Mouse (Mus musculus): ENCODE results near the gene Kctd7. TPM values are rescaled to one million over a fixed set of nuclear protein-coding genes. Genes with fewer than 3 reads are reported as not detected.

Gene Kctd7
- polyA plus RNA-seq, 1 experiment from 2014 or later, result 12.2 TPM

GRCm38 (mm10) chr5:130197454-130197853, 52.8 kb downstream of the Kctd7 start:
- no peaks in the 10 kb centered on the region for H3K27me3 ChIP-seq (replicated peaks)
- no peak overlapping the region for H3K4me2 ChIP-seq (replicated peaks)
- H3K27ac ChIP-seq, result no peak overlapping the region
- peaks cover 41% of the 10 kb centered on the region for H3K36me3 ChIP-seq
- WGBS, result 85% methylated on average over 3 of the region's 3 CpGs
- no peak for ATAC-seq (ENCODE audit: low FRiP score, low read depth)
- H3K4me1 ChIP-seq, result no peaks in the 10 kb centered on the region
- H3K9me3 ChIP-seq, result no peaks in the 10 kb centered on the region
- H3K9ac ChIP-seq, result no peak overlapping the region
- H3K4me3 ChIP-seq, result no peak overlapping the region

GRCm38 (mm10) chr5:130197981-130198380, 53.3 kb downstream of the Kctd7 start:
- no peak overlapping the region for H3K9ac ChIP-seq
- 89% methylated on average over 7 of the region's 7 CpGs for WGBS
- H3K4me1 ChIP-seq, result no peaks in the 10 kb centered on the region
- no peak overlapping the region for H3K4me3 ChIP-seq
- no peaks in the 10 kb centered on the region for H3K9me3 ChIP-seq
- ATAC-seq (ENCODE audit: low FRiP score, low read depth), result no peak
- no peak overlapping the region for H3K4me2 ChIP-seq (replicated peaks)
- no peak overlapping the region for H3K27ac ChIP-seq
- H3K27me3 ChIP-seq (replicated peaks), result no peaks in the 10 kb centered on the region
- peaks cover 40% of the 10 kb centered on the region for H3K36me3 ChIP-seq

GRCm38 (mm10) chr5:130200233-130201029, 55.8 kb downstream of the Kctd7 start:
- Histone ChIP-seq H3K27me3 (replicated peaks) (no peaks in the 10 kb centered on the region), H3K9me3 (no peaks in the 10 kb centered on the region), H3K4me1 (no peaks in the 10 kb centered on the region), H3K36me3 (peaks cover 39% of the 10 kb centered on the region), H3K9ac (no peak overlapping the region), H3K27ac (no peak overlapping the region), H3K4me3 (no peak overlapping the region), H3K4me2 (replicated peaks) (no peak overlapping the region)
- 89% methylated on average over 10 of the region's 10 CpGs for WGBS
- no peak for ATAC-seq (ENCODE audit: low FRiP score, low read depth)

- Histone ChIP-seq H3K27me3 (replicated peaks) (no peaks in the 10 kb centered on the region), H3K9ac (no peak overlapping the region), H3K4me1 (no peaks in the 10 kb centered on the region), H3K9me3 (no peaks in the 10 kb centered on the region), H3K27ac (no peak overlapping the region), H3K4me2 (replicated peaks) (no peak overlapping the region), H3K4me3 (no peak overlapping the region), H3K36me3 (peaks cover 32% of the 10 kb centered on the region)
- WGBS, result 93% methylated on average over 4 of the region's 4 CpGs
- ATAC-seq (ENCODE audit: low FRiP score, low read depth), result no peak
Observed at GRCm38 (mm10) chr5:130203948-130204347, 59.3 kb downstream of the Kctd7 start.

- Histone ChIP-seq H3K9me3 (no peaks in the 10 kb centered on the region), H3K36me3 (peaks cover 38% of the 10 kb centered on the region), H3K9ac (no peak overlapping the region), H3K27ac (no peak overlapping the region), H3K27me3 (replicated peaks) (no peaks in the 10 kb centered on the region), H3K4me2 (replicated peaks) (no peak overlapping the region), H3K4me3 (no peak overlapping the region), H3K4me1 (no peaks in the 10 kb centered on the region)
- WGBS, result 86% methylated on average over 6 of the region's 6 CpGs
- ATAC-seq (ENCODE audit: low FRiP score, low read depth), result no peak
Observed at GRCm38 (mm10) chr5:130204560-130204959, 59.9 kb downstream of the Kctd7 start.

Other genes with a start within 250 kb of the Kctd7 start
- 10.0 and 10.8 TPM in 2 replicates for gene Zbed5, start 249.1 kb upstream of the Kctd7 start, polyA plus RNA-seq (2016; fragmentation: Nextera tagmentation; extraction: Ambion mirVana)
- 0.24 and 0.38 TPM in 2 replicates for gene Phkg1, start 246.3 kb upstream of the Kctd7 start, polyA plus RNA-seq (2016; fragmentation: Nextera tagmentation; extraction: Ambion mirVana)
- 4.7 and 5.0 TPM in 2 replicates for gene Nupr1l, start 236.3 kb upstream of the Kctd7 start, polyA plus RNA-seq (2016; fragmentation: Nextera tagmentation; extraction: Ambion mirVana)
- 39.2 and 42.3 TPM in 2 replicates for gene Vkorc1l1, start 202.9 kb upstream of the Kctd7 start, polyA plus RNA-seq (2016; fragmentation: Nextera tagmentation; extraction: Ambion mirVana)
- gene Gusb, start 141.8 kb upstream of the Kctd7 start, polyA plus RNA-seq (2016; fragmentation: Nextera tagmentation; extraction: Ambion mirVana), result 29.6 TPM in 2 replicates
- 31.7 and 37.2 TPM in 2 replicates for gene Asl, start 115.6 kb upstream of the Kctd7 start, polyA plus RNA-seq (2016; fragmentation: Nextera tagmentation; extraction: Ambion mirVana)
- gene Crcp, start 115.6 kb upstream of the Kctd7 start, polyA plus RNA-seq (2016; fragmentation: Nextera tagmentation; extraction: Ambion mirVana), result 61.5 and 65.3 TPM in 2 replicates
- 56.4 and 58.4 TPM in 2 replicates for gene Tpst1, start 71.5 kb upstream of the Kctd7 start, polyA plus RNA-seq (2016; fragmentation: Nextera tagmentation; extraction: Ambion mirVana)
- 34.3 and 35.2 TPM in 2 replicates for gene Rabgef1, start 26.9 kb downstream of the Kctd7 start, polyA plus RNA-seq (2016; fragmentation: Nextera tagmentation; extraction: Ambion mirVana)
- gene Tmem248, start 72.2 kb downstream of the Kctd7 start, polyA plus RNA-seq (2016; fragmentation: Nextera tagmentation; extraction: Ambion mirVana), result 30.7 and 31.6 TPM in 2 replicates
- gene Sbds, start 110.7 kb downstream of the Kctd7 start, polyA plus RNA-seq (2016; fragmentation: Nextera tagmentation; extraction: Ambion mirVana), result 75.5 and 76.7 TPM in 2 replicates
- 27.7 and 29.5 TPM in 2 replicates for gene Tyw1, start 110.8 kb downstream of the Kctd7 start, polyA plus RNA-seq (2016; fragmentation: Nextera tagmentation; extraction: Ambion mirVana)
- gene Caln1, start 224.6 kb downstream of the Kctd7 start, polyA plus RNA-seq (2016; fragmentation: Nextera tagmentation; extraction: Ambion mirVana), result 1.9 and 2.6 TPM in 2 replicates
- gene A330070K13Rik, start 239.8 kb downstream of the Kctd7 start, polyA plus RNA-seq (2016; fragmentation: Nextera tagmentation; extraction: Ambion mirVana), result not detected in 2 replicates